Mouse (Mus musculus) lung, postnatal 25 days (tissue): ENCODE data around the gene Prkca.
A peak's percentile ranks its signal among the peaks of the same experiment; 100 is the strongest.

ENCODE experiments used
- DNase-seq: peaks from one replicate; pipeline ENCODE4 v3.0.0; 2022; ENCODE audit warnings: low spot score

Prkca gene

GRCm38 (mm10) chr11:108063096-108063495, 280.6 kb downstream of the Prkca start:
- no peak for DNase-seq

DNA sequence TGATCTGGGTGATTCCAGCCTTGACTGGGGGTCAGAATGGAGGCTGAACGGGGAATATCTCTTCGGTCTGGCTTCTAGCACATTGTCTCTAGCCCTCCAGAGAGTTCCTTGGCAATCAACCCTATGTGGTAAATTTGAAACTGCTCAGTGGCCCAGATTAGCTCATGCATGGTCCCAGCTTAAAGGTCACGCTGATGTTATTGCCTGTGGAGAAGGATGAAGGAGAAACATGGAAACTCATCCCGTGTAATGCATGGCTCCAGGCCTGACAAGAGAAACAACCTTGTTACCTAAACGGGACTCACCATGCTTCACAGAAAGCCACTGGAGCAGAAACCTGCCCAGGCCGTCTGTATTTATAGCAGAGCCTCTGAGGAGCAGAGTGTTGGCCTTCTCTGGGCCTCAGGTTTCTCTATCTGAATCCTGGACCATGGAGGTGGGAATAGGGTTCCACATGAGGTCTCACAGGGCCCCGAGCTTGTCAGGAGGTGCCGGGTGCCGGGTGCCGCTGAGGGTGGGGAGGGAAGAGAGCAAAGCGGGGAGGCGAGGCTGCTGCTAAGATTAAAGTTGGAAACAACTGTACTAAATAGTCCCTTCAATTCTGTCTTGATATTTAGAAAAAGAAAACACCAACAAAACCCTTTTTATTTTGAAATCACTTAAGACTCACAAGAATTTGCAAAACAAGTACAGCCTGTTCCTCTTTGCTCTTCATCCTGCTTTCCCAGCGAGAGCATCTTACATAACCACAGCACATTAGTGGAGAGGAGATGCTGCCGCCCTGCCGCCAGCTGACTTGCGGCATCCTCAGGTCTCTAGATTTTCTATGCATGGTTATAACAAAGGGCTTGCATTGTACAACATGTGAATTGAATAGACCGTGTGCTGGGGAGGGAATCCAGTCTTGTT, 281.9 kb downstream of the Prkca start:
- peak; percentile 72 for DNase-seq

GRCm38 (mm10) chr11:108057138-108057537, 286.6 kb downstream of the Prkca start:
- DNase-seq = no peak

- no peak for DNase-seq
Measured at GRCm38 (mm10) chr11:108054647-108055046, 289.1 kb downstream of the Prkca start.

GRCm38 (mm10) chr11:108053746-108054145, 290.0 kb downstream of the Prkca start:
- DNase-seq = no peak

- no peak for DNase-seq
Measured at GRCm38 (mm10) chr11:108041669-108042068, 302.1 kb downstream of the Prkca start.

DNA sequence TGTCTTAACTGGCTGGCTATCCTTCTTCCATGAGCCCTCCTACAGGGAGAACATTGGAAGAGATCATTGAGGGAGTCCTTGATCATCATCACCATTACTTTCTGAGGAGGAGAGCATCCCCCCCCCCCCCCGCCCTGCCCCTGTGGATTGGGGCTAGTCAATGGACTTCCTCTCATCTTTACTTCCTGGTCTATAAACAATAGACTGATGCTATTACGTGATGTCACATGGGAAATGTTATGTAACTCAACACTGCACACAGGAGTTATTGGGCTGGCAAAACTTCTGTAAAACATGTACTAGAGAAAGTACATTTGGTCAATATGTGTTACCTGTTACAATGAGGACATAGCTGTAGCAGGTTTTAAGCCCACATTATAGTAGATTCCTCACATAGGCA, 302.9 kb downstream of the Prkca start:
- DNase-seq = no peak

GRCm38 (mm10) chr11:108039761-108040160, 304.0 kb downstream of the Prkca start:
- DNase-seq = no peak

DNA sequence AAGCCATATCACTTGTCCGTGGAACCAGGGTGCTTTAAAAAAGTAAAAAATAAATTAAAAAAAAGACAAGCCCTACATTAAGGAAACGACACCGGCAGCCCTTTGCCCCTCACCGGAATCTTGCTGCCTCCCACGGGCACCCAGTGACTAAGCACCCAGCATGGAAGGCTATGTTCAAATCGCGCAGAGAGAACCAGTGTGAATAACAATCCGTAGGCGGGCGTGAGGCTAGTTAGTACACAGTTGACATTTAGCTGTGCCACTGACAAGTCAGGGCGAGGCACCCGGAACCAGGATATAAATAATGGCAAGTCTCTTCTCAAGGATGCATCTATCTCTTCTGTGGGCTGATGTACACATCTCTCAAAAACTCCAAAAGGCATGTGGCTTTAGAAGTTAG, 304.7 kb downstream of the Prkca start:
- no peak for DNase-seq

- DNase-seq = no peak
Measured at GRCm38 (mm10) chr11:108036339-108036738, 307.4 kb downstream of the Prkca start.

DNA sequence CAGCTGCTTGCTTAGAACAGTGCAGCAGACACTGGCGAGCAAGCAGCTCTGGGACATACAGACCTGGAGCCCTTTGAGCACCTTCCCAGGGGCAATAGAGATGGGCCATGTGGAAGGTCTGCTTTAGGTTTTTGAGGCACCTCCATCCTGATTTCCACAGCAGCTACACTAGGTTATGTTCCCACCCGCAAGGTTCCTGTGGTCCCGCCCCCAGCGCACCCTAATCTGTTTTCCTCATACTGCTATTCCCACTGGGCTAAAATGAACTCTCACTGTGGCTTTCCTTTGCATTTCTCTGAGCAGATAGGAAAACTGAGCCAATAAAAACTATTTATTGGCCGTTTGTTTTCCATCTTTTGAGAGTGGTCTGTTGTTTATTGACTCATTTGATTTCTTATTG, 308.0 kb downstream of the Prkca start:
- no peak for DNase-seq

GRCm38 (mm10) chr11:108034376-108034775, 309.4 kb downstream of the Prkca start:
- DNase-seq = no peak

GRCm38 (mm10) chr11:108032568-108032967, 311.2 kb downstream of the Prkca start:
- DNase-seq = no peak

DNA sequence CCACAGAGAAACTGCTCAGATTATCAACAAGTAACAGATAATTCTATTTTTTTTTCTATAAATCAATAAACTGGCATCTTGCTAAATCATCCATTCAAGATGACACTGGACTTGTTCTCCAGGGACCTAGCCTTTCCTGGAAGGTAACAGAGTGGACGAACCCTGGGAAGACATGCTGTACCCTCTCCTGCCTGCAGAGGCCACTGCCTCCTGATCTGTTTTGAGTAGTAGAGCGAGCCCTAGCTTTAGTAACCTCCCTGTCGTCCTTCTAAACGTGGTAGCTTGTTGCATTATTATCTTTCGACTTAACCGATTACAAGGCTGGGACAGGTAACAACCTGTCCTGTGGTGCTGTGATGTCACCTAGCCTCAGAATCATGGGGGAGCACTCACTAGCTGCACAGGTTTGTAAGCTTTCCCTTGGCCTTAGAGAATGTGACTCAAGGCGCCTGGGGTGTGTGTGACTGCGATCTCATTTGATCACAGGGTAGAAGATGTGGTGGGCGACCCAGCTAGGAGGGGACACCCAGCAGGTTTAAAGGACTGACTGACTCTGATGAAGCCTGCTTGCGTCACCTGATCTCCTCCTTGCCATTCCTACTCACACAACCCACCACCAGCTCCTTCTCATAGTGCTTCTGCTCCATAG, 312.6 kb downstream of the Prkca start:
- peak; percentile 47 for DNase-seq

DNA sequence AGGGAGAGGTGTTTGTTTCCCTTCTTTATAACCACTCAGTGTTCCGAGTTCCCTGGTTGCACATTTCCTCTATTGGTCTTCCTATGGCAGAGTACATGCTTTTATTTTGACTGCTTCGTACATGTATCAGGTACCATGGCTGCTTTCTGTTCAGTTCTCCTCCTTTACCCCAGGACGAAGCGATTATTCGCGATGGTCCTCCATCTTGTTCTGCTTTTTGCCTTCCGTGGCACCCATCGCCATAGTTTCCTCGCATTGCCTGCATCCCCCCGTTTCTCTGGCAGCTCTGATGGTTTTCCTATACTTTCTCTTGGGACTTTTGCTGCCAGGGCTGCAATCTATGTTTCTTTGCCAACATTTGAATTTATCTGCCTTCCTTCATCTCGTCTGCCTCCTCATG, 314.4 kb downstream of the Prkca start:
- no peak for DNase-seq

GRCm38 (mm10) chr11:108028398-108028797, 315.3 kb downstream of the Prkca start:
- peak; percentile 35 for DNase-seq

DNA sequence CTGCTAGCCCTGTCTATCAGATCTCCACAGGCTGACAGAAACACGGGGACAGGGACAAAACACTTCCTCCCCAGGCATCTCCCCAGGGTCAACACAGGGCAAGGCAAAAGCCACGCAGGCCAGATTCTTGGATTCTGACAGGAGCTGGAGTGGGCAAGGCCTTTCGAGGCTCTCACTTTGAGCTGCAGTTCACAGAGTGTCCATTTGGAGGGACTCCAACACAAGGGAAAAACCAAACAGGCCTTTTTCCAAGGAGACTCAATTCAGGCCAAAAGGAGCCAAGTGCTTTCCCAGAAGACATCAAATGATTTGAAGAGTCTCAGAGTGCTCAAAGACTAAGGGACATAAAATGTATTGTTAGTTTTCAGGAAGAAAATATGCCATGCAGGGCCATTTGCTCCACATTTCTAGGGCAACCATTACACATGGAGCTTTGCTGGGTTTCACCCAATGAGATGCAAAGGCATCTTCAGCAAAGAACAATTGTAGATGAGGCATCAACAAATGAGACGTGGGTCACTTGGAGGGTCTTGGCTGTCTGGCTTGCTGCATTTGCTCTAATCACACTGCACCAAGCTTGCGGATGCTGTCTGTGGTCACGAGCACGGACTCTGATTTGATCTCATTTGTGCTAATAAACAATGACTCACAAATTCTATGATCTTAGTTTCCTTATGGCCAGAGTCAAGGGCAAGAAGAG, 317.9 kb downstream of the Prkca start:
- DNase-seq = peak; percentile 74

- peak; percentile 83 for DNase-seq
Measured at GRCm38 (mm10) chr11:108023188-108023587, 320.5 kb downstream of the Prkca start.

GRCm38 (mm10) chr11:108020889-108021288, 322.8 kb downstream of the Prkca start:
- peak; percentile 58 for DNase-seq

DNA sequence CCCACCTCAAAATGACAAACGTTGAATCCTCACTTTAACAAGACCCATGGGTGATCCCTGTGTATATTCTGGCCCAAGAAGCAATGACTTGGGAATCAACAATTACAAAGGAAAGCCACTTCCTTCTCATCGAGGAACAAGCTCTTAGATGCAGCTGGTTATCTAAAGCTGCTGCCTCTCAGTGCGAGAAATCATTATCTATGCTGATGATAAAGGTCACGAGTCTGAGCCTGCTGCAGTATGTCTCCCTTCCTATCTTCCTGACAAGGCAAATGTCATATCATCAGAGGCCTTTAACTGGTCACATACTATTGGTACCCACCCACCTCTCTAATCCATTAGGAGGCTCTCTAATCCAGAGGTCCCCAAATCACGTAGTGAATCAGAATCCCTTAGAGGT, 328.4 kb downstream of the Prkca start:
- DNase-seq = no peak

DNA sequence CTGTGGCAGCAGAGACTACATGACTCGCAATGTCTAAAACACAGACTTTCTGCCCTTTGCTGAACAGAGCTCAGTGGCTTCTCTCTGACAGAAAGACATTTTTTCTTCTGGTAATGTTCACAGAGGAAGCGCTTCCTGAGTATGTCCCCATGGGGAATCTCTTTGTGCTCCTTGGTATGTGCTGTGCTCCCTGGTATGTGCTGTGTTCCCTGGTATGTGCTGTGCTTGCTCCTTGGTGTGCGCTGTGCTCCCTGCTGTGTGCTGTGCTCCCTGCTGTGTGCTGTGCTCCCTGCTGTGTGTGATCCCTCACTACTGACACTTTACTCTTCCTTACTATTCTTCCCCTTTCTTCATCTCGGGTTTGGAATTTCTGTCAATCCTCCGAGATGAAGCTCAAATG, 330.3 kb downstream of the Prkca start:
- no peak for DNase-seq

GRCm38 (mm10) chr11:108010465-108010864, 333.3 kb downstream of the Prkca start:
- DNase-seq = no peak

- no peak for DNase-seq
Measured at GRCm38 (mm10) chr11:107998891-107999290, 344.8 kb downstream of the Prkca start.
